Mouse (Mus musculus): ENCODE results near the gene Spock2.

- TF ChIP-seq POLR2A (IDR thresholded peaks at IDR 0.05; ENCODE audit: borderline replicate concordance, low read depth, low read length) (no peak), CTCF (IDR thresholded peaks at IDR 0.05; ENCODE audit: low read depth, low read length) (no peak)
Observed at GRCm38 (mm10) chr10:60092311-60092710, 13.7 kb upstream of the Spock2 start.

All from bone marrow macrophage, adult 2 months (primary cell).